Mouse (Mus musculus) ES-E14 (cell line): Measurements from ENCODE around the gene Zfp446. TPM values are rescaled to one million over a fixed set of nuclear protein-coding genes. Genes with fewer than 3 reads are reported as not detected.

ENCODE experiments used
- DNase-seq: peaks from one replicate; pipeline ENCODE4 v3.0.0-alpha.2; 2013; ENCODE audit warnings: low read depth, low spot score
- H3K27ac ChIP-seq: 2 replicates; pipeline ENCODE4 v1.5.1; 2012; ENCODE audit warnings: low read depth, mild to moderate bottlenecking, low read length, moderate library complexity, mixed read lengths; ENCODE audit not compliant: poor library complexity, insufficient read depth, severe bottlenecking
- H3K36me3 ChIP-seq: 2 replicates; pipeline ENCODE4 v1.6.1; 2012; ENCODE audit warnings: mild to moderate bottlenecking, low read length, moderate library complexity, mixed read lengths; ENCODE audit not compliant: control insufficient read depth, poor library complexity, insufficient read depth, severe bottlenecking
- H3K4me1 ChIP-seq, 2 experiments: fragments of 150-350 bp in 1 of 2; sonication (generic) in 1 of 2; 2 replicates each; pipeline ENCODE4 v1.6.1; 2012; ENCODE audit warnings: low read length in 2 of 2, mild to moderate bottlenecking in 1 of 2, mixed read lengths in 1 of 2; ENCODE audit not compliant: control insufficient read depth in 2 of 2, insufficient read depth in 2 of 2, poor library complexity in 1 of 2
- H3K4me3 ChIP-seq, 2 experiments: fragments of 150-350 bp in 1 of 2; sonication (generic) in 1 of 2; 2 replicates each; pipeline ENCODE4 v1.5.1; 2012; ENCODE audit warnings: low read length in 2 of 2, low read depth in 1 of 2, mild to moderate bottlenecking in 1 of 2, mixed read lengths in 1 of 2; ENCODE audit not compliant: insufficient read depth in 1 of 2, poor library complexity in 1 of 2, severe bottlenecking in 1 of 2
- H3K9ac ChIP-seq: 2 replicates; pipeline ENCODE4 v1.6.1; 2012; ENCODE audit warnings: low read depth, mild to moderate bottlenecking, low read length, mixed read lengths; ENCODE audit not compliant: poor library complexity, insufficient read depth, severe bottlenecking
- H3K9me3 ChIP-seq: fragments of 150-350 bp; sonication (generic); 2 replicates; pipeline ENCODE4 v1.6.1; 2012; ENCODE audit warnings: low read depth, mild to moderate bottlenecking, low read length; ENCODE audit not compliant: control insufficient read depth, insufficient read depth
- CHD2 ChIP-seq: IDR thresholded peaks from 2 replicates; pipeline ENCODE4 v1.6.1; 2014; ENCODE audit warnings: mild to moderate bottlenecking, low read depth, low read length, inconsistent platforms
- HCFC1 ChIP-seq: IDR thresholded peaks from 2 replicates; pipeline ENCODE4 v1.6.1; 2012; ENCODE audit warnings: low read length, inconsistent platforms, borderline replicate concordance; ENCODE audit not compliant: insufficient read depth
- MAFK ChIP-seq: IDR thresholded peaks from 2 replicates; pipeline ENCODE4 v1.6.1; 2014; ENCODE audit warnings: mild to moderate bottlenecking, low read depth, low read length, inconsistent platforms; ENCODE audit not compliant: insufficient read depth
- ZC3H11A ChIP-seq: IDR thresholded peaks from 2 replicates; pipeline ENCODE4 v1.6.1; 2012; ENCODE audit warnings: low read depth, mild to moderate bottlenecking, inconsistent platforms, low read length, borderline replicate concordance
- ZNF384 ChIP-seq: IDR thresholded peaks from 2 replicates; pipeline ENCODE4 v1.6.1; 2012; ENCODE audit warnings: low read depth, low read length, inconsistent platforms
- in situ Hi-C, 2 experiments: fragments of 600-800 bp; cut with MboI; formaldehyde crosslinking; loops; one replicate each; pipeline ENCODE4 v1.15.1; 2025; ENCODE audit warnings: low sequenced_read_pairs in 2 of 2, inconsistent platforms in 1 of 2; ENCODE audit not compliant: unreplicated experiment in 2 of 2
- total RNA-seq: library from RNA; depleted of rRNA; stranded (reverse); fragments of 300-350 nt; gene quantifications from 2 replicates; pipeline ENCODE4 v1.2.3, GENCODE M21; 2012

Gene Zfp446
- total RNA-seq, 1 experiment = 6.4 TPM

DNA sequence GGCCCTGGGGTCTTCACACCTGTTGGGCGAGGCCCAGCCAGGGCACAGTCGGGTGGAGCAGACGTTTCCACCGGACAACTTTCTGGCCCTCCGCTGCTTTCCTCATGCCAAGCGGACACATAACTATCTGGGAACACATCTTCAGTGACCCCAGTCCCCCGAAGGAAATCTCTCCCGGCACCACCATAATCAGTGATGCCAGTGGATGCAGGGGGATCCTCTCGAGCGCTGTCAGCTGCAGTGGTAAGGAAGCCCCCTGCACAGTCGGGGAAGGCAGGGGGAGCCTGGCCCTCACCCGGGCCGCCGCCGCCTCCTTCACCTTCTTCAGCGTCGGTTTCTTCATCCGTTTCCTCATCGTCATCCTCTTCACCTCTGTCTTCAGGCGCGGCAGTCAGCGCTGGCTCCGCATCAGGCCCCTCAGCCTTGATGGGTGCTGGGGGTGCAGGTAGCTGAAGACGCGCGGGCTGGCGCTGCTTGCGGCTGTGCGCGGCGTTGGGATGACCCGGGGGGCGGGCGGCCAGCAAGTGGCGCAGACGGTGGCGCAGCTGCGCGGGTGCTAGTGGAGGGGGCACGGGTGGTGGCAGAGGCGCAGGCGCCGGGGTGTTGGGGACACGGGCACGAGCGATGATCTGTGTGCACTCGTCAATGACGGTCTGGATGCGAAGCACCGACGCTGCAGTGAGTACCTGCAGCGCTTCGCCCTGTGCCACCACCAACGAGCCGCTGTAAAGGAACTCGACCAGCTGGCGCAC is 29.9 kb downstream of the Zfp446 start:
- H3K27ac ChIP-seq = no peak overlapping the region
- H3K36me3 ChIP-seq = no peaks in the 10 kb centered on the region; the same call in 1 of the 2 replicates
- in situ Hi-C loops = no loop called here
- DNase-seq = no peak
- H3K9ac ChIP-seq = peak overlapping the region; percentile 61
- H3K4me1 ChIP-seq = peaks cover 3 to 12% of the 10 kb centered on the region in 2 experiments; a peak in 3 of 4 replicates
- TF ChIP-seq ZC3H11A = no peak
- TF ChIP-seq MAFK = no peak
- TF ChIP-seq CHD2 = no peak
- TF ChIP-seq ZNF384 = no peak
- TF ChIP-seq HCFC1 = no peak
- no peaks in the 10 kb centered on the region for H3K9me3 ChIP-seq
- H3K4me3 ChIP-seq = peak overlapping the region; percentile 63 to 78

DNA sequence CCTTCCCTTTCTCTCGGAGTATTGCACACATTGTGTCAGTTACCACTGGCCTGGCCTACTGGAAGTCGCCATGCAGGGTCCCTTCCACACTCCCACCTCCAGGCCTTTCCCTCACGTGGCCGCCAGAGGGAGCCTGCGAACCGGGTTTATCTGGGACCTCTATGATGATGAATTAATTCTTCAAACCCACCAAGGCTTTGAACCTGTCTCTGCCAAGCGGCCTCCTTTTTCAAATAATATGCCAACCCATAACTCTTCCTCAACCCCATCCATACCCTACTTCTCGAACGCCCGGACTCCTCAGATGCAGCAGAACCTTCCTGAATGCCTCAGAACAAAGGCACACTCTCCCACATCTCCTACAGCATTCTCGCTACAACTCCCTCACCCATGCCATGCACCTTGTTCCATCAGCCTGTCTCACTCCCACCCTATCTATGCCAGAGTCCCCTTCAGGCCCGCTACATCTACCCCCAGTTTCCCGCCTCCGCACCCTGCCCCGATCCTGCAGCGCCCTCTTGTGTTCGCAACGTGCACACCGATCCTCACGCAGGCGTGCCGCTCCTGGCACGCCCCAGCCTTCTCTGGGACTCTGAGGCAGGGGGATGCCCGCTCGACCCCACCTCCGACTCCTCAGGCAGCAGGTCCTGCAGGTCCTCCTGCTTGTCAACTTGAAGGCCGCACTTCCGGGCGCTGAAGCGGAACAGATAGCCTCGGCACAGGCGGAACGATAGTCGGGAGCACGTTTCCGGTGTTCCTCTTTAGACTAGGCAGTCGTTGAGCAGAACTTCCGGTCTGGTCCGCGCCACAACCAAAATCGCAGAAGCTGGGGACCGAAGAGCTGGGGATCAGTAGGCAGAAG is 31.7 kb downstream of the Zfp446 start:
- Histone ChIP-seq H3K9ac (peak overlapping the region; percentile 88), H3K4me1 (peaks cover 8 to 16% of the 10 kb centered on the region in 2 experiments; a peak in 3 of 4 replicates), H3K9me3 (no peaks in the 10 kb centered on the region), H3K36me3 (no peaks in the 10 kb centered on the region; the same call in 1 of the 2 replicates), H3K27ac (peak overlapping the region; percentile 100), H3K4me3 (peak overlapping the region; percentile 77 to 78)
- DNase-seq = peak; percentile 95
- TF ChIP-seq HCFC1 (peak; percentile 85), ZC3H11A (peak; percentile 44), CHD2 (0 out of 2 replicates have a peak, but pooled peaks have one; percentile 41), MAFK (no peak; the same call in 1 of the 2 replicates)
- in situ Hi-C loops = no loop called here

DNA sequence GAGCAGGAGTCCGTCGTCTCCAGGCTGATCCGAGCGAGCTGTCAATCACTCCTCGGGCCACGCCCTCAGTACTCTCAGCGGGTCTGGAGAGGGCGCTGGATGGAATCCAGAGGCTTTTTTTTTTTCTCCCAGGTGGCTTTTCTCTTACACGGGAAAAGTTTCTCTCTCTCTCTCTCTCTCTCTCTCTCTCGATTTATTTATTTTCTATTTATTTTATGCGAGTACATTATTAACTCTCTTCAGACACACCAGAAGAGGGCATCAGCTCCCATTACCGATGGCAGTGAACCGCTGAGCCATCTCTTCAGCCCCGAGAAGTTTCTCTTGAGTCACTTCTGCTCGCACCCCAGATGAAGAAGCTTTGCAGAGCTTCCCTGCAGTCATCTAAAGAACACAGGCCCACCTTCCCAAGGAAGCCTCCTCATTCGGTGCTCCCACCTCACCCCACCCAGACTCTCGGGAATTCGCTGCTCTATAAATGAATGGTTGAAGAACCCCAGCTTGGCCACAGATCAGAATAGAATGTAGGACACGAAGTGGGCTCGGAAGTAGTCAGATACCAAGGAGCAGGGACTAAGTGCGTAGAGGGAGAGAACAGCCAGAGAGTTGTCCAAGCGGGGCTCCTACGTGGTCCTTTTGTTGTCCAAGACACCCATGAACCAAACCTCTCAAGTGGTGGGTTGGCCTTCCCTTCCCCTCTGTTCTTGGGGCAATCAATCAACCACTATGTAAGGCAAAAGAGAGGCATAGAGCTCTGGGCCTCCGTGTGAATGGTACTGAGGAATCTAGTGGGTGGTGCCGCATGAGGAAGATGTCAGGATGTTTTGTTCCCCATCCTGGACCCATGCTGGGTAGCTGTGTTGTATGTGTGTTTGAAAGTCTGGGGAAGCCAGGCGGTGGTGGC is 32.6 kb downstream of the Zfp446 start, which contains the start of gene Zbtb45:
TSS of gene Zbtb45 (minus strand) at position 30 of the 904 bp plus-strand sequence.
- DNase-seq = peak; percentile 69
- Histone ChIP-seq H3K36me3 (no peaks in the 10 kb centered on the region), H3K9me3 (no peaks in the 10 kb centered on the region), H3K4me3 (peak within 1 kb of the TSS; percentile 77 to 78), H3K4me1 (peaks cover 12 to 19% of the 10 kb centered on the region in 2 experiments; a peak in 3 of 4 replicates), H3K27ac (peak within 1 kb of the TSS; percentile 100), H3K9ac (peak within 1 kb of the TSS; percentile 88)
- TF ChIP-seq ZNF384 (peak; percentile 94), MAFK (no peak; the same call in 1 of the 2 replicates), CHD2 (no peak)
- in situ Hi-C loops = no loop called here

DNA sequence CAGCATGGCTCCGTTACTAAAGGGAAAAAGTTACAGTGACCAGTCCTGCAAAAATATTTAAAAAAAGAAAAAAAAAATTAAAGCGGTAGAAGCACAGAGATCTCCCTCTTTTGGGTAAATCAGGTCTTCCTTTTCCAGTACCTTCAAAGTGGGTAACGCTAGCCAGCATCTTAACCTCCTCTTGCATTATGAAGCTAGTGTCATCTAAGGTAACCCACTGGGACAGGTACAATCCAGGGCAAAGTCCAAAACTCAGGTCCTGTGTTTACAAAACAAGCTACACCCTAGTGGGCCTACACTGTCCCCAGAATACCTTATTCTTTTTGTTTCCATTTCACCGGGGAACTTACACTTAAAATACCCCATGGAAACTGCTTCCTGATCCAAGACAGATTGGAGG is 36.0 kb downstream of the Zfp446 start:
- Histone ChIP-seq H3K4me3 (peak overlapping the region in 1 of 2 experiments; percentile 11; a peak in 1 of 4 replicates), H3K9ac (peak overlapping the region; percentile 69), H3K4me1 (peaks cover 14 to 18% of the 10 kb centered on the region in 2 experiments; a peak in 3 of 4 replicates), H3K9me3 (no peaks in the 10 kb centered on the region), H3K36me3 (no peaks in the 10 kb centered on the region), H3K27ac (peak overlapping the region; percentile 100)
- DNase-seq = no peak
- TF ChIP-seq HCFC1 (no peak), CHD2 (no peak), MAFK (no peak), ZC3H11A (no peak), ZNF384 (no peak)
- in situ Hi-C loops = no loop called here
